17 mouse cellular contexts compared by ENCODE assay signal in the genomic region with DNA sequence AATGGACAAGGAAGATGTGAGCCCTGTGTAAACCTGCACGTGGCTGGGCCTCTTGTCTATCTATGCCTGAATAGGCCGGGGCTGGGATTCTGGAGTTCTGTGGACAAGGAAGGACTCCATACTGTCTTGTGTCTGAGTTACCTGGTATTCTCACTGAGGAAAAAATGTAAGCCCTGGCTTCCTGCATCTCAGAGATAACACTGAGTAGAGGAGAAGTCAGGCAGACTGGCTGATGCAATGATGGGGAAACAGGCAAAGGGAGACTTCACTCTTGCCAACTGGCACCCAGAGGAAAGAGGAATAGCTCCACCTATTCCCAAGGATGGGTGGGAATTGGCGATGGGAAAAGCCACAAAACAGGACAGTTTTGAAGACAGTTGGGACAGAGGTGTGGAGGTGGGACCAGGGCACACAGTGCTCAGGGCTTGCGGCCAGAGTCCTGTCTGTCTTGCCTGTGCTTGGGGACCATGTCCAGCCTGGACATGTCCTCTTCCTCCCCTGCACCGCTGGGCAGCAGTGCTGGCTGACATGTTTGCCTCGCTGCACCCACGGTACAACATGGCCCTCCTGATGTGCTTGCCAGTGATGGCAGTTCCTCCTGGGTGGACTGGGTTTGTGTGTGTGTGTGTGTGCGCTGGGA. TPM values are rescaled to one million over a fixed set of nuclear protein-coding genes. Genes with fewer than 3 reads are reported as not detected.
DNase-seq lines count a peak whose midpoint lies in the region; ATAC-seq and TF ChIP-seq lines count a peak whose summit lies in the region.
"Had no signal": no experiment of that assay in that cellular context is flagged by ENCODE, and none has a peak within 500 bp of the region (broad histone marks: within the 10 kb centered on the region; RNA-seq: fewer than 3 reads in every experiment).

No protein-coding gene starts in this region.

- no peak overlapping the region for H3K4me2 ChIP-seq in kidney, embryonic 14.5 days (replicated peaks; ENCODE audit: low read depth, low read length)
- H3K4me2 ChIP-seq: midbrain, embryonic 15.5 days had no signal

- H3ac ChIP-seq in C2C12 (ENCODE audit: control insufficient read depth, insufficient read length, low read depth) = no peak overlapping the region

- H3K79me2 ChIP-seq in C2C12 (ENCODE audit: control insufficient read depth, insufficient read depth) = no peaks in the 10 kb centered on the region

- no peaks in the 10 kb centered on the region for H3K27me3 ChIP-seq in kidney, embryonic 14.5 days (ENCODE audit: control insufficient read depth, insufficient read depth, low read length)
- H3K27me3 ChIP-seq in C2C12 (ENCODE audit: control insufficient read depth, insufficient read depth, insufficient read length) = no peaks in the 10 kb centered on the region
- H3K27me3 ChIP-seq: midbrain, embryonic 15.5 days had no signal

- intact Hi-C loops in left cerebral cortex, postnatal 4 days (cut with DNase I) = no loop called here

- no peak overlapping the region for H3K4me3 ChIP-seq in kidney, embryonic 14.5 days (ENCODE audit: low read length)
- no peak overlapping the region for H3K4me3 ChIP-seq in C2C12 (ENCODE audit: insufficient read depth, poor library complexity, severe bottlenecking)
- no peak overlapping the region for H3K4me3 ChIP-seq in embryonic fibroblast, embryonic 13.5 days (ENCODE audit: insufficient read depth, low read length)
- H3K4me3 ChIP-seq: midbrain, embryonic 15.5 days had no signal

- no peaks in the 10 kb centered on the region for H3K36me3 ChIP-seq in kidney, embryonic 14.5 days (ENCODE audit: control insufficient read depth, insufficient read depth, low read length)
- peaks cover 14% of the 10 kb centered on the region for H3K36me3 ChIP-seq in C2C12 (ENCODE audit: control insufficient read depth, insufficient read depth)
- H3K36me3 ChIP-seq: midbrain, embryonic 15.5 days had no signal

- H3K9me3 ChIP-seq in kidney, embryonic 14.5 days (ENCODE audit: control insufficient read depth, low read length) = no peaks in the 10 kb centered on the region
- H3K9me3 ChIP-seq: midbrain, embryonic 15.5 days had no signal

- TF ChIP-seq POLR2A in embryonic fibroblast, embryonic 13.5 days (IDR thresholded peaks at IDR 0.05; ENCODE audit: low read depth, low read length) = no peak

- no peaks in the 10 kb centered on the region for H3K79me3 ChIP-seq in C2C12 (ENCODE audit: low read depth)

- DNase-seq in frontal cortex, postnatal 10 days (ENCODE audit: low spot score in 2 of 2) = no peak
- DNase-seq in kidney, postnatal 36 days = no peak
- no peak for DNase-seq in right cerebral cortex, postnatal 25 days
- no peak for DNase-seq in left cerebral cortex, postnatal 4 days
- DNase-seq: cerebellum, adult 8-10 months; kidney, adult 11 months; kidney, postnatal 14 days; lung, adult 2 months; lung, postnatal 4 days had no signal

- H3K4me1 ChIP-seq in kidney, embryonic 14.5 days (ENCODE audit: control insufficient read depth, insufficient read depth, low read length) = 0 out of 2 replicates have a peak, but pooled peaks cover 4% of the 10 kb centered on the region
- H3K4me1 ChIP-seq in embryonic fibroblast, embryonic 13.5 days (ENCODE audit: control insufficient read depth, insufficient read depth, low read length) = peaks cover 4% of the 10 kb centered on the region

- WGBS in kidney, embryonic 14.5 days = 66% methylated on average over 8 of the region's 8 CpGs

- no peak overlapping the region for H3K9ac ChIP-seq in kidney, embryonic 14.5 days (ENCODE audit: low read depth, low read length)
- H3K9ac ChIP-seq: midbrain, embryonic 15.5 days had no signal

- H3K27ac ChIP-seq in kidney, embryonic 14.5 days (ENCODE audit: low read depth, low read length) = no peak overlapping the region
- peak overlapping the region; percentile 89 for H3K27ac ChIP-seq in embryonic fibroblast, embryonic 13.5 days (ENCODE audit: insufficient read depth, low read length)
- H3K27ac ChIP-seq: hindbrain, postnatal 0 days; midbrain, embryonic 15.5 days; stomach, postnatal 0 days had no signal

- no peak for TF ChIP-seq CTCF in C2C12 (IDR thresholded peaks at IDR 0.05; ENCODE audit: control insufficient read depth, insufficient read depth, insufficient read length)
- TF ChIP-seq CTCF in embryonic fibroblast, embryonic 13.5 days (IDR thresholded peaks at IDR 0.05; ENCODE audit: borderline replicate concordance, insufficient read depth, low read length) = no peak

- 0 out of 2 replicates have a peak, but pooled peaks have one; percentile 18 for ATAC-seq in frontal cortex, adult (ENCODE audit: low TSS enrichment)
- peak; percentile 42 for ATAC-seq in kidney, embryonic 14.5 days (ENCODE audit: low FRiP score, low TSS enrichment)
- ATAC-seq: hindbrain, postnatal 0 days; midbrain, embryonic 15.5 days had no signal

TF ChIP-seq in C2C12, 6 proteins besides CTCF, POLR2A, EP300 and RAD21:
- TF ChIP-seq CEBPB (IDR thresholded peaks at IDR 0.05; ENCODE audit: low read depth) (peak; percentile 55), MYOG (IDR thresholded peaks at IDR 0.05; ENCODE audit: control insufficient read depth, extremely low read depth, insufficient read length) (no peak), MYOD1 (IDR thresholded peaks at IDR 0.05; ENCODE audit: control insufficient read depth, insufficient read length, low read depth) (no peak), FOSL1 (IDR thresholded peaks at IDR 0.05; ENCODE audit: insufficient read depth, low read length, poor library complexity, severe bottlenecking) (no peak), MAX (IDR thresholded peaks at IDR 0.05) (no peak)
TF ChIP-seq in C2C12: peak in this region for 1.

RNA-seq across cellular contexts. Expression of gene Fbln2, which starts 48.2 kb away (rescaled TPM):
- 16.4 and 22.1 TPM in 2 replicates for polyA plus RNA-seq in kidney, embryonic 14.5 days (2014; fragmentation: Nextera tagmentation; extraction: Ambion mirVana)
- polyA plus RNA-seq in C2C12 (2012; fragmentation: generic; extraction: Trizol) = 91.6 TPM
- polyA plus RNA-seq in embryonic fibroblast, embryonic 13.5 days (2011; ENCODE audit: insufficient read length, low read depth, missing spikeins) = 1,102 and 1,873 TPM in 2 replicates
- total RNA-seq in left cerebral cortex, postnatal 4 days (2021) = 10 to 100 TPM; 15.3 to 17.5 TPM
- total RNA-seq: common myeloid progenitor, adult 5-6 weeks had no signal

Comparison
In these comparisons a context has a peak if more than half of its experiments do, and no peak if none do; other contexts are left out.
1. RNA of gene Fbln2, which starts 48.2 kb away (polyA plus RNA-seq): 1,102 to 1,873 TPM in embryonic fibroblast, embryonic 13.5 days; 91.6 TPM in C2C12 (single experiment) and 16.4 to 22.1 TPM in kidney, embryonic 14.5 days; every median in the first group is over 10 times any median in the second.